Mouse (Mus musculus): ENCODE measurements around the gene Glo1. TPM values are rescaled to one million over a fixed set of nuclear protein-coding genes. Genes with fewer than 3 reads are reported as not detected.

The Glo1 gene
- polyA plus RNA-seq, 1 experiment = 2.8 TPM

DNA sequence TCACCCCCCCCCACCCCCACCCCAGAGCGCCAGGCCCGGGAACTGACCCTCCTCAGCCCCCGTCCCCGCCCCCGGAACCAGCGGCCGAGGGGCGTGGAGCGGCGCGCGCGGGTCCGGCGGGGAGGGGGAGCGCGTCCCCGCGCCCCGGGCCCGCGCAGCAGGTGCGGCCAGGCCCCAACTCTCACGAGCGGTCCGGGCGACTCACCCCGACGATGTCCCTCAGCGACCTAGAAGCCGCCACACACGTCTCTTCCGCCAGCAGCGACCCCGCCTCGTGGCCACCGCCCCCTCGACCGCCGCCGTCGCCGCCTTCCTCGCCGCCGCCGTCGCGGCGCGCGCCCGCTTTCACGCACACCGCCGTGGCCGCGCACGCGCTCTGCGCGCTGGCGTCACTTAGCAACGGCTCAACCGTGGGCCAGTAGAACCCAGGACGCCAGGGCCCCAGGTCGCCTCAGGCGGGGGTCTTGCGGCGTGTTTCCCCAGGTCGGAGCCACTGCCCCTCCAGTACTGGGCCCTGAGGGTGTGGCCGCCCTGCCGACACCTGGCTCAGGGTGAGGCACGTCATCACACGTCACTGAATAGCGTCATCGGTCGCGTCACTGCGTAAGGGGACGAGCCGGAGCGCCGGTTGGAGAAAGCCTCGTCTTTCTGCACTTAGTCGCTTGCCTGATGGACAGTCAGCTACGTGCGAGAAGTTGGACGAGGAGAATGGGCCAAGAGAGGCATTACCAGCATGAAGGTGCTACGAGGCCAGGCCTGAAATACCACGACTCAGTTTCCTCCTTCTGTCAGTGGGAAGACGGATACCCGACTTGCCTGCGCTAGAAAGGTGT lies 50.5 kb downstream of the Glo1 start, which contains the start of gene Btbd9:
Gene Btbd9 (minus strand): TSS at position 548 of the 833 bp plus-strand sequence.
- Histone ChIP-seq H3K4me3 (replicated peaks) (peak within 1 kb of the TSS; percentile 65), H3K4me1 (ENCODE audit: control insufficient read depth) (peaks cover 20% of the 10 kb centered on the region), H3K9me3 (ENCODE audit: control insufficient read depth, low read length) (no peaks in the 10 kb centered on the region), H3K36me3 (ENCODE audit: control insufficient read depth) (no peaks in the 10 kb centered on the region), H3K27me3 (ENCODE audit: control insufficient read depth) (peaks cover 2% of the 10 kb centered on the region; the same call in 1 of the 2 replicates)
- TF ChIP-seq GATA1 (IDR thresholded peaks at IDR 0.05; ENCODE audit: low read length) = no peak
- TF ChIP-seq TAL1 (IDR thresholded peaks at IDR 0.05; ENCODE audit: low read length) = no peak

DNA sequence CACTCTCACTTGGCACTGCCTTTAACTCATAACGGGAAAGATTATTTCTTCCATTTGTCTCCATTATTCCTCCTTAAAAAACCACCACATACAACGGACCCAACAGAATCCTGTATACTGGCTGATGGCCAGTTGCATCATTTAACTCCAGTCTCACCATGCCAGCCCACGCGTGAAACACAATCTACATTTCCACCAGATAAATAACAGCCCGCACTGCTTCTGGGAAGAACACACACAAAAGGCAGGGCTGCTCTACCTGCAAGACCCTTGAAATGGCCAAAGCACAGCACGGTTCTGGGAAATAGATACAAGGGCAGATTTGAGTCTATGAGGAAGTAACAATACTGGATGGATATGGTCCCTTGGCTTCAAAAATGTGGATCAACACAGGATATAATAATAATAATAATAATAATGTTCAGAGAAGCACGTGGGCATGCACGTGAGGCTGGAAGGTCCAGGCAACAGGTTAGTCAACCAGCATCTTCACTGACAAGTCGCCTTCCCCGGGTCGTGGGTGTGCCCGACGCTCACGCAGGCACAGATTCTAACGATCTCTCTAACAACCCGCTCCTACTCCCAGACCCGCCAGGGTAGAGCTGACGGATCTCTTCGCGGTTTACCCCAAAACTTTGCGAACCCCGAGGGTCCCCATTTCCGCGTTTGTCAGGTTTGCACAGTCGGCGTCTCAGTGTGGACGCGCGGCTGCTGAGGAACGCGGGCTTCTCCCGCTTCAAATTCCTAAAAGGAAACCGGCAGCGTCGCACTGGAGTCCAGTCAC lies 51.4 kb downstream of the Glo1 start:
- H3K4me1 ChIP-seq (ENCODE audit: control insufficient read depth) = peaks cover 20% of the 10 kb centered on the region
- TF ChIP-seq TAL1 (IDR thresholded peaks at IDR 0.05; ENCODE audit: low read length) (no peak), GATA1 (IDR thresholded peaks at IDR 0.05; ENCODE audit: low read length) (no peak)
- no peaks in the 10 kb centered on the region for H3K9me3 ChIP-seq (ENCODE audit: control insufficient read depth, low read length)
- H3K4me3 ChIP-seq (replicated peaks) = peak overlapping the region; percentile 65
- H3K27me3 ChIP-seq (ENCODE audit: control insufficient read depth) = peaks cover 2% of the 10 kb centered on the region; the same call in 1 of the 2 replicates
- H3K36me3 ChIP-seq (ENCODE audit: control insufficient read depth) = no peaks in the 10 kb centered on the region

DNA sequence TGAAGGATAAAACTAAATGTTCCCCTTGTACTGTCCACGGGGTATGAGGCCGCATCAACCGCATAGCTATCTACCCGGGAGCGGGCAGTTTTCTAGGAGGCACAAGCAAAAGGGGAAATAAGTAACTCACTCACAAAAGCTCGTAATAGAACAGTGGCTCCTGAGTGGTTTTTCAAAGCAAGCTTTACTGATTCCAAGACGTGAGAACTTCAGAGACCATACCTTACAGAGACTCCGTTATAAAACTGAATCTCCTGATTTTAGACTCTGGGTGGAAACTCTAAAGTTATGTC lies 51.9 kb downstream of the Glo1 start:
- Histone ChIP-seq H3K36me3 (ENCODE audit: control insufficient read depth) (no peaks in the 10 kb centered on the region), H3K4me1 (ENCODE audit: control insufficient read depth) (peaks cover 20% of the 10 kb centered on the region), H3K27me3 (ENCODE audit: control insufficient read depth) (peaks cover 2% of the 10 kb centered on the region; the same call in 1 of the 2 replicates), H3K4me3 (replicated peaks) (no peak overlapping the region), H3K9me3 (ENCODE audit: control insufficient read depth, low read length) (no peaks in the 10 kb centered on the region)
- TF ChIP-seq TAL1 (IDR thresholded peaks at IDR 0.05; ENCODE audit: low read length) (no peak), GATA1 (IDR thresholded peaks at IDR 0.05; ENCODE audit: low read length) (no peak)

DNA sequence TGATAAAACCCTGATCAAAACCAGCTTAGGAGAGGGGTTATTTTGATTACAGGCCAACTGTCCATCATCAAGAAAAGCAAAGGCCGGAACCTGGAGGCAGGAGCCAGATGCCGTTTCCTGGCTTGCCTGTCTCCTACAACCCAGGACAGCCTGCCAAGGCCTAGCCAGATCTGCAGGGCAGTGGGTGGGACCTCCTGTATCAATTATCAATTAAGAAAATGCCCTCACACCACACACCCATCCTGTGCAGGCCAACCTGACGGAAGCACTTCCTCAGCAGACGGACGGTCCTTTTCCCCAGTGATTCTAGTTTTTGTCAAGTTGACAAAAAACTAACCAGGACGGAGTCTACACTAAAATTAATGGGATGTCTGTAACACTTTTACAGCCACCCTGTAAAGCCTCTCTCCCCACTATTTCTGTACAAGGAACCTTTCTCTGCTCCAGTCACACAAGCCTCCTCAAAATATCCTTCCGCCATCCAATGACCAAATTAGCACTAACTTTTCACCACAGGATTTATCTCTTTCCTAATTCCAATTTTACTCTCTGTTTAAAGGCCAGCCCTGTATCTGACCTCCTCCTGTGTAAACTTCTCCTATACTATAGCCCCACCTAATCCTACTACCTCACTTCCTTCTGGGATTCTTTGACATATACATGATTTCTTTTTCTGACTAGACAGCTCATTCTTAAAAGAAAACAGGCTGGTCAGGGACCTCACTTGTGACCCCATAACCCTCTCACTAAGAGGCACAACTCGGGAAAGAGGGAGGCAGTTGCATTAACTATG lies 52.5 kb downstream of the Glo1 start:
- no peak overlapping the region for H3K4me3 ChIP-seq (replicated peaks)
- peaks cover 20% of the 10 kb centered on the region for H3K4me1 ChIP-seq (ENCODE audit: control insufficient read depth)
- H3K27me3 ChIP-seq (ENCODE audit: control insufficient read depth) = peaks cover 2% of the 10 kb centered on the region; the same call in 1 of the 2 replicates
- H3K9me3 ChIP-seq (ENCODE audit: control insufficient read depth, low read length) = no peaks in the 10 kb centered on the region
- TF ChIP-seq GATA1 (IDR thresholded peaks at IDR 0.05; ENCODE audit: low read length) (no peak), TAL1 (IDR thresholded peaks at IDR 0.05; ENCODE audit: low read length) (no peak)
- H3K36me3 ChIP-seq (ENCODE audit: control insufficient read depth) = no peaks in the 10 kb centered on the region

DNA sequence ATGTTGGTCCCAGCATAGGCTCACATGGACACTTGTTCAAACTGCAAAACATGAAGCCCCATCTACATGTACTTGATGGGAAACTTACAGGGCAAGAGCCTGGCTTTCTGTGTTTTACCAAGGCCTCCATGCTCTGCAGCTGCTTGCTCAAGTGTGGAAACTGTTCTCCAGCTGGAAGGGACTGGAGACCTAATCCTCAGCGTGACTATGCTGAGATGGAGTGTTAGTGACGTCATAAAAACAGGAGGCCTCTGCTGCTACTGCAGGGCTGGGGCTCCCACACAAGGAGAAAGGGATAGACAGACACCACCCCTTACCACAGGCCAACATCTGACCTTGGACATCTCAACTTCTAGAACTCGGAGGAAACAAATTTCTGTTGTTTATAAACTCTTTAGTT lies 55.7 kb downstream of the Glo1 start:
- Histone ChIP-seq H3K4me1 (ENCODE audit: control insufficient read depth) (peaks cover 7% of the 10 kb centered on the region), H3K4me3 (replicated peaks) (no peak overlapping the region), H3K36me3 (ENCODE audit: control insufficient read depth) (no peaks in the 10 kb centered on the region), H3K9me3 (ENCODE audit: control insufficient read depth, low read length) (no peaks in the 10 kb centered on the region), H3K27me3 (ENCODE audit: control insufficient read depth) (peaks cover 2% of the 10 kb centered on the region; the same call in 1 of the 2 replicates)
- TF ChIP-seq GATA1 (IDR thresholded peaks at IDR 0.05; ENCODE audit: low read length) (no peak), TAL1 (IDR thresholded peaks at IDR 0.05; ENCODE audit: low read length) (no peak)

DNA sequence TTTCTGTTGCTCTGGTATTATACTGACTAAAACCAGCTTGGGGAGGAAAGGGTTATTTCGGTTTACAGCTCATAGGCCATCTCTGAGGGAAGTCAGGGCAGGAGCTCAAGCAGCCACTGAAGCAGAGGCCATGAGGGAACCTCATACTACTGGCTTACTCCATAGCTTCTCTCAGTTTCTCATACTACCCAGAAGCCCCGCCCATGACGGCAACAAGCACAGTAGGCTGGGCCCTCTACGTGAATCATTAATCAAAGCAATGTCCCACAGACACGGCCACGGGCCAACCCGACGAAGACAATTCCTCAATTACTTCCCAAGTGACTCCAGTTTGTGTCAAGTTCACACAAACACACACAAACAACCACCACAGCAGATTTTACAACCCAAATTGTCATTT lies 56.5 kb downstream of the Glo1 start:
- H3K36me3 ChIP-seq (ENCODE audit: control insufficient read depth) = no peaks in the 10 kb centered on the region

DNA sequence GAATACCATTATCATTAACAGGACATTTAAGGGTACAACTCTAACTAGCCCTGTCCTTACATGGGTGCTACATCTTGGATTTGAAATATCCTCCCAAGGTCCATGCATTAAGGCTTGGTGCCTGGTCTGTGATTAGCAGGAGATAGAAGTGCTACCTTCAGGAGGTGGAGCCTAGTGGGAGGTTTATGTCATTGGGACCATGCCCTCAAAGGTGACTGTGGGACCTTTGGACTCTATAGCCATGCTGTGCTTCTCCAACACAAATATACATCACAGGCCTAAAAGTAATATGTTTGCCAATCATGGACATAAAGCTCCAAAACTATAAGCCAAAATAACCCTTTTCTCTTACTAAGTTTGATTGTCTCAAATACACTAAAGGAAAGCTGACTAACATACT lies 58.2 kb downstream of the Glo1 start:
- TF ChIP-seq GATA1 (IDR thresholded peaks at IDR 0.05; ENCODE audit: low read length) (no peak), TAL1 (IDR thresholded peaks at IDR 0.05; ENCODE audit: low read length) (no peak)
- no peak overlapping the region for H3K4me3 ChIP-seq (replicated peaks)
- H3K36me3 ChIP-seq (ENCODE audit: control insufficient read depth) = no peaks in the 10 kb centered on the region
- no peaks in the 10 kb centered on the region for H3K27me3 ChIP-seq (ENCODE audit: control insufficient read depth)
- no peaks in the 10 kb centered on the region for H3K9me3 ChIP-seq (ENCODE audit: control insufficient read depth, low read length)
- H3K4me1 ChIP-seq (ENCODE audit: control insufficient read depth) = no peaks in the 10 kb centered on the region; the same call in 1 of the 2 replicates

More for the DNA sequence above, 56.5 kb downstream of the Glo1 start:
- no peaks in the 10 kb centered on the region for H3K9me3 ChIP-seq (ENCODE audit: control insufficient read depth, low read length)
- no peak overlapping the region for H3K4me3 ChIP-seq (replicated peaks)
- no peak for TF ChIP-seq GATA1 (IDR thresholded peaks at IDR 0.05; ENCODE audit: low read length)
- TF ChIP-seq TAL1 (IDR thresholded peaks at IDR 0.05; ENCODE audit: low read length) = no peak
- no peaks in the 10 kb centered on the region; the same call in 1 of the 2 replicates for H3K27me3 ChIP-seq (ENCODE audit: control insufficient read depth)
- peaks cover 1% of the 10 kb centered on the region for H3K4me1 ChIP-seq (ENCODE audit: control insufficient read depth)

DNA sequence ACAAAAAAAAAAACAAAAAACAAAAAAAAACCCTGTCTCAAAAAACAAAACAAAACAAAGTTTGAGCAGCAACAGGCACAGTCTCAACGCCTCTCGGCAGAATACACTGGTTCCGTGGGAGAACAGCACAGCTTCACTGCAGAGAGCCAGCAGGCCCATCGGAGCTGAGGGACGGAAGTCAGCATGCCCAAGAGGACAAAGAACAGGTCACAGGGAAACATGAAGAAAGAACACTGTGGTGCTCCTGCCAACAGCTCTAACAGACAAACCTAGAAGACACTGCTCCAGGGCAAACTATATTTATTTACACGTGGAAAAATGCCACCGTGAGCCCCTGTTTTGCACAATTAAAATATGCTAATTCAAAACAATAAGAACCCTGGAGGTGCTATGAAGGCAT lies 61.7 kb downstream of the Glo1 start:
- Histone ChIP-seq H3K36me3 (ENCODE audit: control insufficient read depth) (no peaks in the 10 kb centered on the region), H3K27me3 (ENCODE audit: control insufficient read depth) (no peaks in the 10 kb centered on the region), H3K4me1 (ENCODE audit: control insufficient read depth) (no peaks in the 10 kb centered on the region; the same call in 1 of the 2 replicates), H3K9me3 (ENCODE audit: control insufficient read depth, low read length) (no peaks in the 10 kb centered on the region), H3K4me3 (replicated peaks) (no peak overlapping the region)
- TF ChIP-seq GATA1 (IDR thresholded peaks at IDR 0.05; ENCODE audit: low read length) = no peak
- no peak for TF ChIP-seq TAL1 (IDR thresholded peaks at IDR 0.05; ENCODE audit: low read length)

Measured in erythroblast, embryonic 14.5 days (primary cell).